Mouse (Mus musculus) ES-E14 (cell line): ENCODE measurements around the gene Ankrd65. TPM values are rescaled to one million over a fixed set of nuclear protein-coding genes. Genes with fewer than 3 reads are reported as not detected.
A peak's percentile ranks its signal among the peaks of the same experiment; 100 is the strongest.

Experiments used
- DNase-seq: peaks from one replicate; pipeline ENCODE4 v3.0.0-alpha.2; 2013; ENCODE audit warnings: low read depth, low spot score
- H3K27ac ChIP-seq: 2 replicates; pipeline ENCODE4 v1.5.1; 2012; ENCODE audit warnings: low read depth, mild to moderate bottlenecking, low read length, moderate library complexity, mixed read lengths; ENCODE audit not compliant: poor library complexity, insufficient read depth, severe bottlenecking
- H3K36me3 ChIP-seq: 2 replicates; pipeline ENCODE4 v1.6.1; 2012; ENCODE audit warnings: mild to moderate bottlenecking, low read length, moderate library complexity, mixed read lengths; ENCODE audit not compliant: control insufficient read depth, poor library complexity, insufficient read depth, severe bottlenecking
- H3K4me1 ChIP-seq, 2 experiments: fragments of 150-350 bp in 1 of 2; sonication (generic) in 1 of 2; 2 replicates each; pipeline ENCODE4 v1.6.1; 2012; ENCODE audit warnings: low read length in 2 of 2, mild to moderate bottlenecking in 1 of 2, mixed read lengths in 1 of 2; ENCODE audit not compliant: control insufficient read depth in 2 of 2, insufficient read depth in 2 of 2, poor library complexity in 1 of 2
- H3K4me3 ChIP-seq, 2 experiments: fragments of 150-350 bp in 1 of 2; sonication (generic) in 1 of 2; 2 replicates each; pipeline ENCODE4 v1.5.1; 2012; ENCODE audit warnings: low read length in 2 of 2, low read depth in 1 of 2, mild to moderate bottlenecking in 1 of 2, mixed read lengths in 1 of 2; ENCODE audit not compliant: insufficient read depth in 1 of 2, poor library complexity in 1 of 2, severe bottlenecking in 1 of 2
- H3K9ac ChIP-seq: 2 replicates; pipeline ENCODE4 v1.6.1; 2012; ENCODE audit warnings: low read depth, mild to moderate bottlenecking, low read length, mixed read lengths; ENCODE audit not compliant: poor library complexity, insufficient read depth, severe bottlenecking
- H3K9me3 ChIP-seq: fragments of 150-350 bp; sonication (generic); 2 replicates; pipeline ENCODE4 v1.6.1; 2012; ENCODE audit warnings: low read depth, mild to moderate bottlenecking, low read length; ENCODE audit not compliant: control insufficient read depth, insufficient read depth
- CHD2 ChIP-seq: IDR thresholded peaks from 2 replicates; pipeline ENCODE4 v1.6.1; 2014; ENCODE audit warnings: mild to moderate bottlenecking, low read depth, low read length, inconsistent platforms
- HCFC1 ChIP-seq: IDR thresholded peaks from 2 replicates; pipeline ENCODE4 v1.6.1; 2012; ENCODE audit warnings: low read length, inconsistent platforms, borderline replicate concordance; ENCODE audit not compliant: insufficient read depth
- MAFK ChIP-seq: IDR thresholded peaks from 2 replicates; pipeline ENCODE4 v1.6.1; 2014; ENCODE audit warnings: mild to moderate bottlenecking, low read depth, low read length, inconsistent platforms; ENCODE audit not compliant: insufficient read depth
- ZC3H11A ChIP-seq: IDR thresholded peaks from 2 replicates; pipeline ENCODE4 v1.6.1; 2012; ENCODE audit warnings: low read depth, mild to moderate bottlenecking, inconsistent platforms, low read length, borderline replicate concordance
- ZNF384 ChIP-seq: IDR thresholded peaks from 2 replicates; pipeline ENCODE4 v1.6.1; 2012; ENCODE audit warnings: low read depth, low read length, inconsistent platforms
- in situ Hi-C, 2 experiments: fragments of 600-800 bp; cut with MboI; formaldehyde crosslinking; loops; one replicate each; pipeline ENCODE4 v1.15.1; 2025; ENCODE audit warnings: low sequenced_read_pairs in 2 of 2, inconsistent platforms in 1 of 2; ENCODE audit not compliant: unreplicated experiment in 2 of 2
- total RNA-seq: library from RNA; depleted of rRNA; stranded (reverse); fragments of 300-350 nt; gene quantifications from 2 replicates; pipeline ENCODE4 v1.2.3, GENCODE M21; 2012

Gene Ankrd65
- total RNA-seq, 1 experiment = 0.49 TPM

DNA sequence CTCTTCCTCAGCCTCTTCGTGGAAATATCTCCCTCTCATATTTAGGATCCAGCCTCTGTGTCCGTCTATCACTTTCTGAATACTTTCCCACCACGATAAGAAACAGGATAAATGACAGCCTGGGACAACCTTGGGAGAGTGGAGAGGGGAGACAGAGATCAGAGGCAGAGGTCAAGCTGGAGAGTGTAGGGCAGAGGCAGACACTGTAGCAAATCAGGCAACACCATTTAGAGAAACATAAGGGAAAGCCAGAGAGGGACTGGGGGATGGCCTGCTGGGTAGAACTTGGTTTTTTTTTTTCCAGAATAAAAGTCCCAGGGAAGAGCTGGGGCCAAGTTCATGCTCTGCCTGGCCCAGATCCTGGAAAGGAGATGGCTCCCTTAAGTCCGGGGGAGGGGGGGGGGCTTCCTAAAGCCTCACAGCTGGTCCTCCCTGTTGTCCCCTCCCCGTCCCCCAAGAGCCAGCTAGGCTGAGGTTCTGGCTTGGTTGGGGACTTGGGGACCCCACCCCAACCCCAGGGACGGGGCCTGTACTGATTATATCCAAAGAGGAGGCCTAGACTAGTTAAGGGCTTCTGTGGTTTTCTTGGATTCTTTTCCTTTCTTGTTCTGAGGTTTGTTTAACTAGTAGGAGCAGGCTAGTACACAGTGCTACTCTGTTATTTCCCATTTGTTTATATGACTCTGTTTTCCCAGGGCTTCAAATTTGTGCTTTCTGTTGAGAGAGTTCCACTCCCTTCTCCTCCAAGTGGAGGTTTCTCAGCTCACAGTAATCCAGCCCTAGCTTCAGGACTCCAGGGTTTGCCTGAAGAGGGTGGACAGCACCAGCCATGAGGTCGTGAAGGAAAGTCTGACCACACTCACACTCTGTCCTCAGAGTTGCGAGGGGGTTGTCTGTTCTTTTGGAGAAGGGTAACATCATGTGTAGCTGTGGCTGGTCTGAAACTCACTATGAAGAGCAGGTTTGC lies 48.2 kb downstream of the Ankrd65 start:
- Histone ChIP-seq H3K4me1 (peaks cover 2 to 17% of the 10 kb centered on the region in 2 experiments; a peak in 3 of 4 replicates), H3K36me3 (no peaks in the 10 kb centered on the region), H3K9ac (no peak overlapping the region), H3K27ac (no peak overlapping the region; the same call in 1 of the 2 replicates), H3K9me3 (no peaks in the 10 kb centered on the region), H3K4me3 (no peak overlapping the region)
- DNase-seq = no peak
- in situ Hi-C loops = no loop called here
- TF ChIP-seq CHD2 (no peak), HCFC1 (no peak), ZC3H11A (no peak), ZNF384 (no peak)

DNA sequence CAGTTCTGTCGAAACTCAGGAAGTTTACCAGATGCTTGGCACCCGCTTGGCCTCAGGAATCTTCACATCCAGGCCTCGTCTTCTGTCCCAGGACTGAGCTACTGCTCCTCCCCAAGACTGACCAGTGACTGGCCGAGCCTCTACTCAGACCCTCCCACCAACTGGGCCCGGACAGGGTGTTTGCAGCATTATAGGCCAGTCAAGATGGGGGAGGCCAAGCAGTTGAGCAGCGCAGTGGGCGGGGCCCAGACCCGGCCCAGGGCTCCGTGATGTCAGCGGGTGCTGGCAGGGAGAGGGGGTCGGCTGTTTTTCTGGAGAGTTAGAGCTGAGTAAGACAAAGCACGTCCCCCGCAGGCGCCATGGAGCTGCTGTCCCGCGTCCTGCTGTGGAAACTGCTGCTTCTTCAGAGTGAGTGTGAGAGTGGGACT lies 49.3 kb downstream of the Ankrd65 start, which contains the start of gene Mxra8:
TSS of gene Mxra8 (plus strand) at position 198 of the 428 bp plus-strand sequence.
- H3K27ac ChIP-seq = no peak within 1 kb of the TSS; the same call in 1 of the 2 replicates

DNA sequence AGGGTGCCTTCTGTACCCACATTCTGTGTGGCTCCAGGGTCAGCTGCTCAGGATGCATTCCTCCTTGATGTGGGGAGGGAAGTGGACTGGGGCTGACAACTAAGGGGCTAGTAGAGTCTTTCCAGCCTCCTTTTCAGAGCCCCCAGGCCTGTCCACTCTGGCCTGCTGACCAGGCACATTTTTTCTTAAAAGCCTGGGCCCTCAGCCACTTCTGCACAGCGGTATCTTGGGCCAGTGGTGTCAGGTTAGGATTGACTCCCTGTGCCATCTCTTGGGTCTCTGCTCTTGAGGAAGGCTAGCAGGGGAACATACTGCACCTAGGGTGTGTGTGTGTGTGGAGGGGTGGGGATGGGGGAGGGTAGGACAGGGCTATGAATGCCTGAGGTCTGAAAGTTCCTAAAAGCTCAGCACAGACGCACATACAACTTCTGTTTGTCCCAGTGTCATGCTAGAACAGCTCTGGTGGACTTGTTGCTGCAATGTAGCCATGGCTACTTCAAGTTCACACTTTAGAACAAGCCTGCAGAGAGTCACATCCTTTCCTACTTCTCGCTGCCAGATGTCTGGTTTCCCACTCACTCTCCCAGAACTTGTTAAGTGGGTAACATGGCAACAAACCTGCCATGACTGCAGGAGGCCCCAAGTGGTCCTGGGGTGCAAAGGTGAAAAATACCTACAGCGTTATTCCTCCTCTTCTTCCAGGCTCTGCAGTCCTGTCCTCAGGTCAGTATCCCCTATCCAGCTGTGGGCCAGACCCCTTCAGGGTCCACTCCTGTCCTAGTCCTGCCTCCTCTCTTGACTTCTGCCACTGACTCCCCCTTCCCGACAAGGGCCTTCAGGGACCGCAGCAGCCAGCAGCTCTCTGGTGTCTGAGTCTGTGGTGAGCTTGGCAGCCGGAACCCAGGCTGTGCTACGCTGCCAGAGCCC lies 50.1 kb downstream of the Ankrd65 start:
- H3K27ac ChIP-seq = no peak overlapping the region
- no peak for TF ChIP-seq ZNF384
- TF ChIP-seq CHD2 = no peak
- no peak for TF ChIP-seq ZC3H11A
- TF ChIP-seq MAFK = no peak
- TF ChIP-seq HCFC1 = no peak
- peak overlapping the region; percentile 64 to 76 for H3K4me3 ChIP-seq
- H3K36me3 ChIP-seq = no peaks in the 10 kb centered on the region
- in situ Hi-C loops = no loop called here
- H3K9me3 ChIP-seq = no peaks in the 10 kb centered on the region
- no peak for DNase-seq
- H3K4me1 ChIP-seq = peaks cover 2 to 17% of the 10 kb centered on the region in 2 experiments; a peak in 3 of 4 replicates
- H3K9ac ChIP-seq = peak overlapping the region; percentile 42

More for the DNA sequence above, 49.3 kb downstream of the Ankrd65 start, which contains the start of gene Mxra8:
- DNase-seq = no peak
- in situ Hi-C loops = no loop called here
- Histone ChIP-seq H3K9me3 (no peaks in the 10 kb centered on the region), H3K36me3 (no peaks in the 10 kb centered on the region), H3K9ac (no peak within 1 kb of the TSS), H3K4me1 (peaks cover 2 to 17% of the 10 kb centered on the region in 2 experiments; a peak in 3 of 4 replicates), H3K4me3 (peak within 1 kb of the TSS; percentile 26 to 64; a peak in 3 of 4 replicates)
- TF ChIP-seq HCFC1 (no peak), CHD2 (no peak), MAFK (no peak), ZNF384 (no peak), ZC3H11A (no peak)

DNA sequence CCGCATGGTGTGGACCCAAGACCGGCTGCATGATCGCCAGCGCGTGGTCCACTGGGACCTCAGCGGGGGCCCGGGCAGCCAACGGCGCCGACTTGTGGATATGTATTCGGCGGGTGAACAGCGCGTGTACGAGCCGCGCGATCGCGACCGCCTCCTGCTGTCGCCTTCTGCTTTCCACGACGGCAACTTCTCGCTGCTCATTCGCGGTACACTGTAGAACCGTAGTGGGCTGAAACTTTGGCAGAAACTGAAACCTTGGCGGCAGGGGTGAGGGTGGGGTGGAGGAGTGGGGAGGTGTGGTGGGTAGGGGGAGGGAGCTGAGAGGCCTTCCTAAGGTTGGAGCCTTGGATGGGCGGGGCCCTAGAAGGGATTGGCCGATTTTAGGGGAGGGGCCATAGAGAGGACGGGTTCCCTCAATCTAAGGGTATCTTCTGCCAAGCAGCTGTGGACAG lies 50.8 kb downstream of the Ankrd65 start:
- DNase-seq = peak; percentile 89
- peak overlapping the region; percentile 64 to 76 for H3K4me3 ChIP-seq
- no peak for TF ChIP-seq HCFC1
- TF ChIP-seq ZNF384 = no peak
- TF ChIP-seq ZC3H11A = no peak
- no peak for TF ChIP-seq CHD2
- no peak for TF ChIP-seq MAFK
- H3K27ac ChIP-seq = no peak overlapping the region
- H3K9me3 ChIP-seq = no peaks in the 10 kb centered on the region
- H3K4me1 ChIP-seq = peaks cover 2 to 17% of the 10 kb centered on the region in 2 experiments; a peak in 3 of 4 replicates
- no peaks in the 10 kb centered on the region for H3K36me3 ChIP-seq
- in situ Hi-C loops = no loop called here
- peak overlapping the region; percentile 42 for H3K9ac ChIP-seq
